Mouse (Mus musculus) E14TG2a.4 (cell line): Measurements from ENCODE around the gene Usp6nl.

Experiments used
- H3K27me3 ChIP-seq: 2 replicates; pipeline ENCODE4 v1.6.1; 2014; ENCODE audit warnings: low read length, control low read depth; ENCODE audit not compliant: insufficient read depth
- H3K36me3 ChIP-seq: 2 replicates; pipeline ENCODE4 v1.6.1; 2014; ENCODE audit warnings: low read length, control low read depth; ENCODE audit not compliant: insufficient read depth
- H3K4me1 ChIP-seq: replicated peaks from 2 replicates; pipeline ENCODE4 v1.6.1; 2014; ENCODE audit warnings: low read depth, low read length, control low read depth
- H3K4me3 ChIP-seq: replicated peaks from 2 replicates; pipeline ENCODE4 v1.5.1; 2014; ENCODE audit warnings: mild to moderate bottlenecking, low read length
- H3K9me3 ChIP-seq: 2 replicates; pipeline ENCODE4 v1.6.1; 2014; ENCODE audit warnings: low read length, control low read depth
- CTCF ChIP-seq: conservative IDR thresholded peaks from 2 replicates; pipeline ENCODE4 v1.5.1; 2014; ENCODE audit warnings: low read length
- NANOG ChIP-seq: IDR thresholded peaks from 2 replicates; pipeline ENCODE4 v1.6.1; 2014; ENCODE audit warnings: borderline replicate concordance, low read length, mixed read lengths
- POU5F1 ChIP-seq: IDR thresholded peaks from 2 replicates; pipeline ENCODE4 v1.6.1; 2014; ENCODE audit warnings: low read length, borderline replicate concordance

Gene Usp6nl

GRCm38 (mm10) chr2:6396626-6397146 is 74.2 kb downstream of the Usp6nl start:
- H3K4me3 ChIP-seq = no peak overlapping the region
- H3K27me3 ChIP-seq = no peaks in the 10 kb centered on the region
- no peaks in the 10 kb centered on the region for H3K9me3 ChIP-seq
- peaks cover 17% of the 10 kb centered on the region for H3K4me1 ChIP-seq
- peaks cover 9% of the 10 kb centered on the region; the same call in 1 of the 2 replicates for H3K36me3 ChIP-seq
- TF ChIP-seq CTCF = no peak
- TF ChIP-seq NANOG = no peak
- TF ChIP-seq POU5F1 = no peak

- Histone ChIP-seq H3K4me1 (peaks cover 19% of the 10 kb centered on the region), H3K27me3 (no peaks in the 10 kb centered on the region), H3K4me3 (no peak overlapping the region), H3K36me3 (peaks cover 6% of the 10 kb centered on the region; the same call in 1 of the 2 replicates), H3K9me3 (no peaks in the 10 kb centered on the region)
- no peak for TF ChIP-seq NANOG
- TF ChIP-seq POU5F1 = no peak
- TF ChIP-seq CTCF = no peak
These were observed 74.7 kb downstream of the Usp6nl start for GRCm38 (mm10) chr2:6397166-6397565.

- TF ChIP-seq CTCF (no peak), NANOG (no peak), POU5F1 (no peak)
- Histone ChIP-seq H3K36me3 (0 out of 2 replicates have a peak, but pooled peaks cover 3% of the 10 kb centered on the region), H3K4me1 (peaks cover 35% of the 10 kb centered on the region), H3K27me3 (no peaks in the 10 kb centered on the region), H3K4me3 (no peak overlapping the region), H3K9me3 (no peaks in the 10 kb centered on the region)
These were observed 76.4 kb downstream of the Usp6nl start for GRCm38 (mm10) chr2:6398826-6399225.

DNA sequence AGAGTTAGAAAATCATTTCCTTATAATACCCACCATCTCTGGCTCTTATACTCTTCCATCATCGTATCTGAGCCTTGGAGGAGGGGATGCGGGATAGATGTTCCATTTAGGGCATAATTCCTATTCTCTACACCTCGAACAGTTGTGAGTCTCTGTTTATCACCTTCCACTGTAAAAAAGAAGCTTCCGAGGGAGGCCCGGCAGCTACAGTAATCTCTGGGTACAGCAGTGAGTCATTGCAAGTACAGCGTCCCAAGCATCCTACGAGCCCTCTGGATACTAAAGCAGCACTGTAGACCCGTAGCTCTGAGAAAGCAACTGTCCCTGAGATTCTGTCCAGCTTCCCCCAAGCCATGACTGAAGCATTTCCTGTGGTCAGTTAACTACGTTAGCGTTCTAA is 78.6 kb downstream of the Usp6nl start:
- Histone ChIP-seq H3K4me3 (no peak overlapping the region), H3K27me3 (no peaks in the 10 kb centered on the region), H3K4me1 (peaks cover 48% of the 10 kb centered on the region), H3K9me3 (no peaks in the 10 kb centered on the region), H3K36me3 (no peaks in the 10 kb centered on the region)
- TF ChIP-seq POU5F1 = no peak
- no peak for TF ChIP-seq CTCF

DNA sequence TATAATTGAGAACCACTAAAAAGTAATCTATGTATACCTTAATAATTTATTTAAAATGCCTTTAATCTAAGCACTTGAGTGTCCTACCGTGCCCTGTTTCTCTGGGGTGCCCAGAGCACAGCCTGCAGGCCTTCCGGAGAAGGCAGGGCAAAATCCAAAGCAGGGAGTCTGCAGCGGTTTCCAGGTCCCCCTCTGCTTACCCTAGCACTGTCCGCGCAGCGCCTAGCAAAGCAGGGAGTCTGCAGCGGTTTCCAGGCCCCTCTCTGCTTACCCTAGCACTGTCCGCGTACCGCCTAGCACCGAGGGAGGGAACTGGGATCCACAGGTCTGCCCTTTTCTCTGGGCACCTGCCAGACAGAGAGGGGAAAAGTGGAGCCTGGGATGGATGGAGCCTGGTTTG is 80.9 kb downstream of the Usp6nl start:
- H3K9me3 ChIP-seq = no peaks in the 10 kb centered on the region
- H3K27me3 ChIP-seq = no peaks in the 10 kb centered on the region
- peak overlapping the region; percentile 66 for H3K4me3 ChIP-seq
- no peaks in the 10 kb centered on the region for H3K36me3 ChIP-seq
- peak; percentile 19 for TF ChIP-seq CTCF
- TF ChIP-seq NANOG = no peak
- no peak for TF ChIP-seq POU5F1
- H3K4me1 ChIP-seq = peaks cover 49% of the 10 kb centered on the region

GRCm38 (mm10) chr2:6403991-6404390 is 81.5 kb downstream of the Usp6nl start:
- H3K4me1 ChIP-seq = peaks cover 49% of the 10 kb centered on the region
- TF ChIP-seq CTCF (no peak), POU5F1 (no peak), NANOG (no peak)
- H3K36me3 ChIP-seq = peaks cover under 1% of the 10 kb centered on the region; the same call in 1 of the 2 replicates
- H3K9me3 ChIP-seq = no peaks in the 10 kb centered on the region
- peak overlapping the region; percentile 66; the same call in 1 of the 2 replicates for H3K4me3 ChIP-seq
- H3K27me3 ChIP-seq = no peaks in the 10 kb centered on the region

DNA sequence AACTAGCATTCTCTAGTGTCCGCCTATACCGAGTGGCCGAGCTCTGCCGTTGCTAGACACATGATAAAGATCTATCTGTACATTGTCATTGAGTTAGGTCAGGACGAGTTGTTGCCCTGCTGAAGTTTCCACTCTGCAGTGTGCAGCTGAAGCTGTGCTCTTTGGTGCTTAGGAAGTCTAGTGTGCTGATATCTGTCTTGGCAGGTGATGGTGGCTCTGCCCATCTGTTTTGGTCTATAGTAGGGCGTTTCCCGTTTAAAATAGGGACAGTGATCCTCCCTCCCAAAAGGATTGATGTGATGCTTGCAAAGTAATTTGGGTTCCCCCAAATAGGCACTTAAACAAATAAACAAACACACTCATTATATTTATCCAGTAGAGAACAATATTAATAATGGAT is 82.2 kb downstream of the Usp6nl start:
- Histone ChIP-seq H3K4me3 (no peak overlapping the region), H3K27me3 (no peaks in the 10 kb centered on the region), H3K4me1 (peaks cover 49% of the 10 kb centered on the region), H3K9me3 (no peaks in the 10 kb centered on the region), H3K36me3 (peaks cover 7% of the 10 kb centered on the region; the same call in 1 of the 2 replicates)
- TF ChIP-seq POU5F1 (no peak), NANOG (no peak), CTCF (no peak)

DNA sequence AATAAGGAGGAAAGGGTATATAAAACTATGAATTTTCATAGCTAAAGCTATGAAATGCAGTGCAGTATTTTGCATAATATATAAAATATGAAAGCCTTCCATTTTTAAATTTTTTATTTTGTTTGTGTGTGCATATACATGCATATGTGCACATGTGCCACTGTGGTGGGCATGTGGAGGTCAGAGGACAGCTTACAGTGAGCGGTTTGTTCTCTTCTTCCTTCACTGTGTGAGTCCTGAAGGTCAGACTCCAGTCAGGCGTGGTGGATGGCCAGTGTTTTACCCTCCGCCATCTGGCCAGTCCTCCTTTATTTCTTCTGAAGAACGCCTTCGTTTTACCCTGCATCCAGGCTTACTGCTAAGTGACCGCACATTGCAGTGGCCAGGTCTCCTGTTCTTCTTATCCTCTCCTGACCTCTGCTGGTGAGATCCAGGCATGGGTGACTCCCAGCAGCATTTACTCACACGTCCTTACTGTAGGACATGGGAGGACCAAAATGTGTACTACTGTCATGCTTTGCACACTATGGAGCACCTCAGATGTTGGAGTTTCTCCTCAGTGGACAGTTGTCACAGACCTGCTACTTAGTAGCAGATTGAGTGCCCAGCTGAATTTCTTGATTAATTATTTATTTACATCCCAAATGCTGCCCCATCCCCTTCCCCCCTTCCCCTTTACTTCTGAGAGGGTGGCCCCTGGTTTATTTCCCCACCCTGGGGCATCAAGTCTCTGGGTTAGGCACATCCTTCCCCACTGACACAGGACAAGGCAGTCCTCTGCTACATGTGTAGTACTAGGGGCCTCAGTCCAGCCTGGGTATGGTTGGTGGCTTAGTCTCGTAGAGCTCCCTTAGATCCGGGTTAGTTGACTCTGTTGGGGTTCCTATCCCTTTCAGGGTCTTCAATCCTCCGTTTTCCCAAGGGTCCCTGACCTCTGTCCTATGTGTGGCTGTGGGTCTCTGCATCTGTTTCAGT is 82.9 kb downstream of the Usp6nl start:
- H3K27me3 ChIP-seq = no peaks in the 10 kb centered on the region
- H3K4me1 ChIP-seq = peaks cover 49% of the 10 kb centered on the region
- H3K4me3 ChIP-seq = no peak overlapping the region
- TF ChIP-seq CTCF (peak; percentile 66), NANOG (no peak)
- peaks cover 11% of the 10 kb centered on the region for H3K36me3 ChIP-seq
- H3K9me3 ChIP-seq = no peaks in the 10 kb centered on the region

GRCm38 (mm10) chr2:6407711-6408110 is 85.2 kb downstream of the Usp6nl start:
- no peak overlapping the region for H3K4me3 ChIP-seq
- TF ChIP-seq POU5F1 (no peak), NANOG (no peak), CTCF (no peak)
- peaks cover 11% of the 10 kb centered on the region for H3K36me3 ChIP-seq
- H3K27me3 ChIP-seq = no peaks in the 10 kb centered on the region
- H3K4me1 ChIP-seq = peaks cover 37% of the 10 kb centered on the region
- H3K9me3 ChIP-seq = no peaks in the 10 kb centered on the region
